18 mouse cellular contexts compared by ENCODE assay signal in the genomic region with DNA sequence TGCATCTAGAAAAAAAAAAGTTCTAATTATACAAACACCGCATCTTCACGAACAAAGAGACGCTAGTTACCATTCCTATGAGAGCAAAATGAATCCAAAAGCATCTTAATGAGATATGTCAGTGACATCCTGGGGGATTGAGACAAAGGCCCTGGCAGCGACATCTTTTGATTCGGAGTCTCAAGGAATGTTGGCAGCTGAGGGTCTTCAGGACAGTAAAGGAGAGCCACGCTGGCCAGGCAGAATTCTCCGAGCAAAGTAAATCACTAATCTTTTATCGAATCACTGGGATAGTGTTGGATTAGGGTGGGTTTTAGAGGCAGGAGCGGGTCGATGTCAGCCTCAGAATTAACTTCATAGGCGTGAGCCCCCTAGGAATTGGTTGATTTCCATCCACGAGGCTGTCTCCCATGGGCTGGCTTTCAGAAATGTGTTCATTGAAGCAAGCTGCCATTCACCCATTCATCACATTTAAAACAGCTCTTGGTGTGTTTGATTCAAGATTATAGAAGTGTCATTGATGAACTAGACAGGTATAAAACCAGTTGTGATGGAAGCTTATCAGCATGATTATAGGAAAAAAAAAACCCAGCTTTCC. TPM values are rescaled to one million over a fixed set of nuclear protein-coding genes. Genes with fewer than 3 reads are reported as not detected.
DNase-seq lines count a peak whose midpoint lies in the region; ATAC-seq and TF ChIP-seq lines count a peak whose summit lies in the region.
"Had no signal": no experiment of that assay in that cellular context is flagged by ENCODE, and none has a peak within 500 bp of the region (broad histone marks: within the 10 kb centered on the region; RNA-seq: fewer than 3 reads in every experiment).

No protein-coding gene starts in this region.

- no peak for TF ChIP-seq POLR2A in brain, embryonic 14.5 days (IDR thresholded peaks at IDR 0.05; ENCODE audit: borderline replicate concordance, extremely low read depth, insufficient read depth, insufficient read length, poor library complexity, severe bottlenecking)

- no peaks in the 10 kb centered on the region for H3K36me3 ChIP-seq in hindbrain, embryonic 13.5 days
- no peaks in the 10 kb centered on the region for H3K36me3 ChIP-seq in midbrain, embryonic 15.5 days (replicated peaks)
- H3K36me3 ChIP-seq: limb, embryonic 10.5 days; neural tube, embryonic 15.5 days had no signal

- H3K4me2 ChIP-seq in hindbrain, embryonic 13.5 days = no peak overlapping the region
- no peak overlapping the region; the same call in 1 of the 2 replicates for H3K4me2 ChIP-seq in midbrain, embryonic 15.5 days
- H3K4me2 ChIP-seq: heart, embryonic 11.5 days; neural tube, embryonic 15.5 days had no signal

- peak; percentile 70 for DNase-seq in Muller cell, postnatal 12 days (ENCODE audit: inconsistent ontology term)
- DNase-seq in brain, embryonic 14.5 days (ENCODE audit: low read depth) = peak; percentile 72
- no peak for DNase-seq in kidney, postnatal 4 days
- no peak for DNase-seq in cerebellum, postnatal 10 days
- DNase-seq in spleen, postnatal 10 days (ENCODE audit: low spot score in 2 of 2) = no peak
- DNase-seq: adrenal gland, postnatal 10 days; cerebellum, adult 11-12 months; cerebellum, postnatal 36 days; heart, postnatal 10 days; kidney, adult 18-20 months; lung, adult 2 months; lung, postnatal 36 days had no signal

- H3K9me3 ChIP-seq in hindbrain, embryonic 13.5 days = no peaks in the 10 kb centered on the region
- no peaks in the 10 kb centered on the region for H3K9me3 ChIP-seq in midbrain, embryonic 15.5 days
- H3K9me3 ChIP-seq: limb, embryonic 10.5 days; neural tube, embryonic 15.5 days had no signal

- H3K4me1 ChIP-seq in hindbrain, embryonic 13.5 days (replicated peaks) = peaks cover 13% of the 10 kb centered on the region
- H3K4me1 ChIP-seq in midbrain, embryonic 15.5 days = peaks cover 6% of the 10 kb centered on the region
- H3K4me1 ChIP-seq: limb, embryonic 10.5 days had no signal

- H3K27ac ChIP-seq in hindbrain, embryonic 13.5 days = peak overlapping the region; percentile 13; the same call in 1 of the 2 replicates
- H3K27ac ChIP-seq in midbrain, embryonic 15.5 days = peak overlapping the region; percentile 7; the same call in 1 of the 2 replicates
- H3K27ac ChIP-seq: kidney, postnatal 0 days; limb, embryonic 10.5 days; neural tube, embryonic 15.5 days had no signal

- no peak overlapping the region for H3K4me3 ChIP-seq in hindbrain, embryonic 13.5 days
- H3K4me3 ChIP-seq in midbrain, embryonic 15.5 days = no peak overlapping the region
- H3K4me3 ChIP-seq: limb, embryonic 10.5 days; neural tube, embryonic 15.5 days had no signal

- no peak for TF ChIP-seq CTCF in brain, embryonic 14.5 days (IDR thresholded peaks at IDR 0.05; ENCODE audit: borderline replicate concordance, extremely low read depth, insufficient read depth, insufficient read length)

- H3K9ac ChIP-seq in hindbrain, embryonic 13.5 days = no peak overlapping the region
- no peak overlapping the region for H3K9ac ChIP-seq in midbrain, embryonic 15.5 days
- H3K9ac ChIP-seq: neural tube, embryonic 15.5 days had no signal

- H3K27me3 ChIP-seq in hindbrain, embryonic 13.5 days = no peaks in the 10 kb centered on the region
- no peaks in the 10 kb centered on the region for H3K27me3 ChIP-seq in midbrain, embryonic 15.5 days (replicated peaks)
- H3K27me3 ChIP-seq: neural tube, embryonic 15.5 days had no signal

- 33% methylated on average over 12 of the region's 12 CpGs for WGBS in hindbrain, embryonic 13.5 days
- 20% methylated on average over 12 of the region's 12 CpGs for WGBS in midbrain, embryonic 15.5 days

- ATAC-seq in hindbrain, embryonic 13.5 days (ENCODE audit: low FRiP score) = no peak
- peak; percentile 44; the same call in 1 of the 2 replicates for ATAC-seq in midbrain, embryonic 15.5 days (replicated peaks)

RNA-seq across cellular contexts. Expression of a gene that starts 39.6 kb away (rescaled TPM):
- polyA plus RNA-seq in brain, embryonic 14.5 days (2012; rRNA removed) = 137 and 182 TPM in 2 replicates
- 99.8 and 110 TPM in 2 replicates for polyA plus RNA-seq in hindbrain, embryonic 13.5 days (2015; fragmentation: Nextera tagmentation; extraction: Ambion mirVana)
- 107 and 114 TPM in 2 replicates for polyA plus RNA-seq in midbrain, embryonic 15.5 days (2015; fragmentation: Nextera tagmentation; extraction: Ambion mirVana)

RNA-seq across cellular contexts. Expression of a gene that starts 42.9 kb away (rescaled TPM):
- 4.1 and 4.7 TPM in 2 replicates for polyA plus RNA-seq in brain, embryonic 14.5 days (2012; rRNA removed)
- 5.7 and 6.8 TPM in 2 replicates for polyA plus RNA-seq in hindbrain, embryonic 13.5 days (2015; fragmentation: Nextera tagmentation; extraction: Ambion mirVana)
- polyA plus RNA-seq in midbrain, embryonic 15.5 days (2015; fragmentation: Nextera tagmentation; extraction: Ambion mirVana) = 4.8 and 5.8 TPM in 2 replicates

Comparison
In these comparisons a context has a peak if more than half of its experiments do, and no peak if none do; other contexts are left out.
1. DNase-seq: peak in Muller cell, postnatal 12 days (single experiment) and brain, embryonic 14.5 days (single experiment); none in kidney, postnatal 4 days (0 of 2), cerebellum, postnatal 10 days (0 of 2) and spleen, postnatal 10 days (0 of 2).